Mouse (Mus musculus) testis, adult 2 months (tissue): ENCODE measurements at regions not wholly inside any gene's neighbourhood (a gene's known extent, or its start where the extent isn't known, plus 50 kb on each side); places are given as distances from the start of the nearest gene placed in this dataset.

Source experiments
- H3K27ac ChIP-seq: fragments of 200-500 bp; 2 replicates; pipeline ENCODE4 v1.5.1; 2012; ENCODE audit warnings: low read depth, low read length; ENCODE audit not compliant: control insufficient read depth, insufficient read depth
- H3K27me3 ChIP-seq: fragments of 200-500 bp; 2 replicates; pipeline ENCODE4 v1.6.1; 2012; ENCODE audit warnings: mild to moderate bottlenecking, low read length, moderate library complexity; ENCODE audit not compliant: control insufficient read depth, insufficient read depth
- H3K36me3 ChIP-seq: fragments of 200-500 bp; 2 replicates; pipeline ENCODE4 v1.6.1; 2012; ENCODE audit warnings: mild to moderate bottlenecking, low read length; ENCODE audit not compliant: control insufficient read depth, insufficient read depth
- H3K4me1 ChIP-seq: fragments of 200-500 bp; 2 replicates; pipeline ENCODE4 v1.6.1; 2012; ENCODE audit warnings: low read length; ENCODE audit not compliant: control insufficient read depth, insufficient read depth
- H3K4me3 ChIP-seq: fragments of 200-500 bp; 2 replicates; pipeline ENCODE4 v1.5.1; 2012; ENCODE audit warnings: low read depth, mild to moderate bottlenecking, low read length, moderate library complexity, mixed read lengths; ENCODE audit not compliant: control insufficient read depth
- CTCF ChIP-seq: fragments of 200-500 bp; IDR thresholded peaks from 2 replicates; pipeline ENCODE4 v1.5.1; 2012; ENCODE audit warnings: low read depth, mild to moderate bottlenecking, inconsistent platforms, low read length, moderate library complexity; ENCODE audit not compliant: control insufficient read depth, insufficient read depth, insufficient replicate concordance
- POLR2A ChIP-seq: fragments of 200-500 bp; IDR thresholded peaks from 2 replicates; pipeline ENCODE4 v1.6.1; 2012; ENCODE audit warnings: low read depth, mild to moderate bottlenecking, inconsistent platforms, low read length, moderate library complexity; ENCODE audit not compliant: control insufficient read depth

DNA sequence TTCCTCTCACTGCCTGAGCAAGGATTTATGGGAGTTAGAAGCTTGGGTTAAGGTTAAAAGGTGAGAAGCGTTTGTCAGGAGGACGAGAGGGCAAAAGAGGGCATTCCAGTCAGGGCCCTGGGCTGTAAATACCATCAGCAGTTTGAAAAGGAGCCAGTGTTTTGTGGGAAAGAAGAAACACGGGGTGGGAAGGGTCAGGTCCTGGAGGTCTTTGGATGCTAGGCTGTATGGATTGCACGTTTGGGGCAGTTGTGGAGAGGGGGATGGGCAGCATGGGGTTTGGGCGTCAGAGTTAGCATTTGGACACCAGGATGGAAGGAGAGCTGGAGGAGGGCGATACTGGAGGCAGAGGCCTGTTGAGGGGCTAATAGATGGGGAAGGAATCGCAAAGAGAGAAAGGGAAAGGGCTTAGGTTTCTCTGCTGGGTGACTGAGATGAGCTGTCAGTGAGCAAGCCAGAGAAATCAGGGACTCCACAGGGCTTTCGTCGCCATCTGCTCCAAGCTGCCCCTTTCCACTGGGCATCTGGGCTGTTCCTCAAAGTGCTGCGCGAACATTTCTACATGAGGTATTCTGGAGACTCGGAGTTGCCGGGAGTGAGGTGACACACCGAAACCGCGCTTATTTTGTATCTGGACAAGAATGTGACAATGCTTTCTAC is 66.2 kb upstream of the E2f3 start:
- Histone ChIP-seq H3K27ac (no peak overlapping the region), H3K36me3 (no peaks in the 10 kb centered on the region), H3K27me3 (no peaks in the 10 kb centered on the region), H3K4me1 (peaks cover 9% of the 10 kb centered on the region), H3K4me3 (no peak overlapping the region)
- TF ChIP-seq POLR2A = no peak
- no peak for TF ChIP-seq CTCF

DNA sequence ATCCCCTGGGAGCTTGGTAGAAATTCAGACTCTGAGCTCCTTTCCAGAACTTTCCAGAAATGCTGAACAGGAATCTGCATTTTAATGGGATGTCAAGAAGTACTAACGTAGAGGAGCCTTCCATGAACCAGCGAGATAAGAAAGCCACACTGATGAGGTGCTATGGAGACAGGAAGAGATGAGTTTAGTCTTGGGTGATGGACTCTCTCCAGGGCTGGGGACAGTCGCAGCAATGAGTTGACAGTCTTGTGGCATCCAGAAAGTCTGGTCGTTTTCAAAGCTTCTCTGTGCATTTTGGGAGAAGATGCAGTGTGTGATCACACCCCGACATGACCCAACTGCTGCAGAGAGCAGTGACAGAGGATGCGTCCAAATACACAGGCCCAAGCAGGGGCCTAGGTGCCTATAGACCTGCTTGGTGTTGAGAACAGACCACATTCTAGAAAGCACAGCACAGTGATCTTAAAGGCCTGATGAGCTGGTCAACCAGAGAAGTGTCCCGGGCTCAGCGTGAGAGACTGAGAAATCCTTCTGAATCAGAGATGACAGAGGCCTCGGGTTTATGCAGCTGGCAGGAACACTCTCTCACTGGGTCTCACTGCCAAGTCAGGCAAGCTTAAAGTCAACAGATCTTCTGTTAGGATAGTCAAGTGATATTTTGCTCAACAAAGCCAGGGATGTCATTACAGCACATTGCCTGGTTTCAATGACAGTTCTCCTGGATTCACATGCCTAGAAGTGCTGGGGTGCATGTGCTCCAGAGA is 65.1 kb upstream of the E2f3 start:
- Histone ChIP-seq H3K27ac (no peak overlapping the region), H3K36me3 (no peaks in the 10 kb centered on the region), H3K27me3 (no peaks in the 10 kb centered on the region), H3K4me1 (peaks cover 9% of the 10 kb centered on the region), H3K4me3 (no peak overlapping the region)
- TF ChIP-seq CTCF (no peak), POLR2A (no peak)

DNA sequence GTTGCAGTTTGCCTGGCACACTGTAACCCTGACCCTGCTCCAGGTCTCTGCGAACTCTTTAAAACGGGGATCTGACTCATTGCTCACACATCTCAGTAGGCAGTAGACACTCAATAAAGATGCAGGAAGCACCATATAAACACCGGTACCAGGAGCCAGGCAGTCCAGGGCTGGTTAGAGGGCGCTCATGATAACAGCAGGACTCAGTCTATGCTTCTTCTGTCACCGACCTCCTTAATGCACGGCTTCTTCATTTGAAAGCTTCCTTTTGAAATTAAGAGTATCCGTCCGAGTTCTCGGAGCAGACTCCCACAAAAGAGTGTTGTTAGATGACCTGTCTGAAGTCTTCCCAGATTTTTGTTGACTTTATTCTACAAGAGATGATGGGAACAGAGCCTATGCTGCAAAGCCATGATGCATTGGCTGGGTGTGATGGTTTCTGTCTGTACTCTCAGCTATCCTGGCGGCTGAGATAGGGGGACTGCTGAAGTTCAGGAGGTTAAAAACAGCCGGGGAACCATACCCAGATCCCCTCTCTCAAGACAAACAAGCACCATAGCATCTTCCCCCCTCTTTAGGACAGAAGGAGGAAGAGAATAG is 62.5 kb upstream of the E2f3 start:
- Histone ChIP-seq H3K27ac (no peak overlapping the region), H3K36me3 (no peaks in the 10 kb centered on the region), H3K27me3 (no peaks in the 10 kb centered on the region), H3K4me1 (peaks cover 9% of the 10 kb centered on the region), H3K4me3 (no peak overlapping the region)
- TF ChIP-seq POLR2A (no peak), CTCF (no peak)

DNA sequence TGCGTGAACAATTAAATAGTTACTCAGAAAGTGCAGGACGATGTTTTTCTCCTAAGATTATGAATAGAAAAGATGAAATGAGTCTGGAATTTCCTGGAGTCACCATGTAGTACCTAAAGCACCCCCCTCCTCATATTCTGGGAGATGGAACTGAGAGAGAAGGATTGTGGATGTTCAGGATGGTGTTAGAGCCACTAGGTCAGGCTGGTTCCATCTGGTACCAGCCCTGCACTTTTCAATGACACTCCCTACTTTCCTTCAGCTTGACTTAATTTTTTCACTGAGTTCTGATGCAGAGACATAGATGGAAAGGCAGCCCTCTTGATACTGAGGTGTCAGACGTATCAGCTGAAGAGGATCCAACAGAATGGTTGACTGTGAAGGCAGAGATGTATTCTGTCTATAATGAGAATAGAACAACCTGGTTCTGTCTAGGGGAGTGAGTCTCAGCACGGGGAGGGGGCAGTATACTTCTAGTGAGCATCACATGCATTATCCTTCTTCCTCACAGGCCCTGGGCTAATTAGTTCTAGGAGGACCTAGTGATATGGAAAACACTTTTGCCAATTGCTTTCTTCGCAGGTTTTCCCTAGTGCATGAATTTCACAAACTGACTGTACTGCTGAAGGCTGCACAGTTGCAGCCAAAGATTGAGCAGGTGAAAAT is 60.8 kb upstream of the E2f3 start:
- Histone ChIP-seq H3K36me3 (no peaks in the 10 kb centered on the region), H3K27me3 (no peaks in the 10 kb centered on the region), H3K4me3 (no peak overlapping the region), H3K27ac (no peak overlapping the region), H3K4me1 (peaks cover under 1% of the 10 kb centered on the region; the same call in 1 of the 2 replicates)
- TF ChIP-seq POLR2A (no peak), CTCF (no peak)

DNA sequence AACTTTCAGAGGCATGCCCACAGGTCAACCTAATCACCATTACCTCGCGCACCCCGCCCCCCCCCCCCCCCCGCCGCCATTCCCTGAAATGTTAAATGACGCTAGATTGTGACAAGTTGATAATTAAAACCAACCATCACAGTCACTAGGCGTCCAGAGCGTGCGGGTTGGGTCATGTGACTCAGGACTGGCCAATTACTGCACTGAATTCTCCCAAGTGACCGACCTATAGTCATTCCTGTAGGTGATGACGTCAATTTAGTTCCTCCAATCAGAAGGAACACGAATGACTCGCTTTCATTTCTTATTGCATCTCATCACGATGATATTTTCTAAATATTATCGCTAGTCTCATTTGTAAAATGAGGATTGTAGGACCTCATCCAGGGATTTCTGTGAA is 60.2 kb upstream of the E2f3 start:
- no peaks in the 10 kb centered on the region for H3K27me3 ChIP-seq
- no peak overlapping the region for H3K27ac ChIP-seq
- TF ChIP-seq CTCF = no peak
- no peak for TF ChIP-seq POLR2A
- no peaks in the 10 kb centered on the region; the same call in 1 of the 2 replicates for H3K4me1 ChIP-seq
- H3K36me3 ChIP-seq = no peaks in the 10 kb centered on the region
- no peak overlapping the region for H3K4me3 ChIP-seq

DNA sequence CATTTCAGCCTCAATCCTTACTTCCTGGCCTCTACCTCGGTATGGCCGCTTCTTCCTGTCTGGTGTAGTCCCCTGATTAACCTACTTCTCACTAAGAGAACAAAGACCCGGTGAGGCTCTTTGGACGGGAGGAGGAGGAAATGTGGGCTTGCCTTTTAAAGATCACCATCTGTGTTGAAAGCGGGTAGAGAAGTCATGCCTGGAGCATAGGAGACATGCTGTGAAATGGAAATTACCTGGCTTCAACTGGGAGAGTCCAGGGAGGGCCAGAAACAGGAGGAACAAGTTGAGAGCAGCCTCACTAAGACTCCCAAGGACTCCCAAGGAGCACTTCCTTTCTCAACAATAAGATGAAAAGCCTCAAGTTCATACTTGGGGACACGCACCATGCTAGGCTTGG is 59.4 kb upstream of the E2f3 start:
- no peaks in the 10 kb centered on the region for H3K27me3 ChIP-seq
- TF ChIP-seq CTCF = no peak
- TF ChIP-seq POLR2A = no peak
- no peaks in the 10 kb centered on the region for H3K36me3 ChIP-seq
- no peak overlapping the region for H3K4me3 ChIP-seq
- H3K4me1 ChIP-seq = no peaks in the 10 kb centered on the region; the same call in 1 of the 2 replicates
- H3K27ac ChIP-seq = no peak overlapping the region

DNA sequence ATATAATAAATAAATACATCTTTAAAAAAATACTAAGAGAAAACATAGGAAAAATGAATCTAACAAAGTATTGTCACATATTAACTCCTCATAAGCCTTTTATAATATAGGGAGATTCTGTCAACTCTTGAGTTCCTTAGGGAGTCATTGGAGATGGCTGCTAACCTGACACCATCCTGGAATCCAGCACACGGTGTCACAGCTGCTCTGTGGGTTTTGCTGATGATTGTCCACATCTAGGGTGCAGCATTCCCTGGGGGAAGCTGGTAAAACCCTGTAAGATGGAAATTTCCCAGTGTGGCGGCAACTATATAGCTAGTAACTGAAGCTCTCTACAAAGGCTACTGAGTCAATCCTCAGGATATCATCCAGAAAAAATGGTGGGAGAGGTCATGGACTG is 58.9 kb upstream of the E2f3 start:
- H3K4me1 ChIP-seq = no peaks in the 10 kb centered on the region; the same call in 1 of the 2 replicates
- TF ChIP-seq POLR2A = no peak
- no peak for TF ChIP-seq CTCF

More for the DNA sequence above, 58.9 kb upstream of the E2f3 start:
- Histone ChIP-seq H3K27me3 (no peaks in the 10 kb centered on the region), H3K4me3 (no peak overlapping the region), H3K27ac (no peak overlapping the region), H3K36me3 (no peaks in the 10 kb centered on the region)
